Mouse (Mus musculus): ENCODE data around the gene Slc2a13.

The Slc2a13 gene

DNA sequence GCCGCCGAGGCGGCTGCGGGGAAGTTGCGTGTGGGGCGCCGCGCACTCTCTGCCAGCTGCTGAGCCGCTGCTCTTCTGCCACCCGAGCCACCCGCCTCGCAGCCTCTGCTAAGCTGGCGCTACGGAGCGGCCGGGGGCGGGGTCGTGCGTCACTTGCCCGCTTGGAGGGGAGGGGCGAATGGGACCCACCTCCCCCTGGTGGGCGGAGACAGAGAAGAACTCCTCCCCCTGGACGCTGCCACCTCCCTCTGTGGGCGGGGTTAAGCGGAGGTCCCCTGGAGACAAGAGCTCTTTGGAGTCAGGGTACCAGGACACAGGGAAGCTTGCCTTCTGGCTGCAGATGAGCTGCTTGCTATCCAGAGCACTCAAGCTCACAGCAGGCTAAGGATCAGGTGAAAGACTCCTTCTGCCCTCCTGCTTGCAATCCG lies at the start of gene Slc2a13:
Slc2a13 (minus strand) TSS at position 151 of the 428 bp plus-strand sequence.
- peak; percentile 80 for DNase-seq (ENCODE audit: low read depth, low spot score)

DNA sequence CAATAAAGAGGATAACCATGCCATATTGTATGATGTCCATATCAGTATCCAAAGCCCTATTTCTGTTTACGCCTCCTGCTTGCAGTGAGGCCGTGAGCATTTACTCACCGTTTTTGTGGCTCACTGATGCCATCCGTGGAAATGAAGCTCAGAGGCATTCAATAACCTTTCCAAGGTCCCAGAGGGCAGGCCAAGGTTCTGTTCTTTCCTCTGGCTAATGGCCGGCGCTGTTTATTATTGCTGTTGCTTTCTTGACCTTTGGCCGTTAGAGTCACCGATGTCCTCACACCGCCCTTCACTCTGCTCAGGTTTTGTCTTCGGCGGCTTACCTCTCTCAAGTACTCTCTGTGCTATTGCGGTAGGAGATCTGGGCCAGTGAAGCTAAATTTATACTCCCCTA lies 43.0 kb upstream of the Slc2a13 start:
- no peak for DNase-seq (ENCODE audit: low read depth, low spot score)

DNA sequence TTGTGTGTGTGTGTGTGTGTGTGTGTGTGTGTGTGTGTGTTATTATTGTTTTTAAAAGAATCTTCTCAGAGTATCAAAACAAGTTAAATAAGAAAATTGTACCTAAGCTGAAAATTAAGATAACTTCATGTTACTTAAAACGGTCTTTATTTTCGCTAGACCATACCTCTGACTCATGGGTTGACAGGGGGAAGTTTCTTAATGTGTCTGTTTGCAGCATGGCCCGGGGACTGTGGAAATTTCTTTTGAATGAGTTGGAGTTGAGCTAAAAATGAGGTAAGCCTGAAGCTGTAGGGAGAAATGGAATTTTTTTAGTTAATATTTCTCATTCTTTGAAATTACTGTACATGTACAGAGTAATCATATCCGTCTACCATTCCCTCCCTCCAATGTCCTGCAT lies 42.5 kb upstream of the Slc2a13 start:
- DNase-seq (ENCODE audit: low read depth, low spot score): no peak

DNA sequence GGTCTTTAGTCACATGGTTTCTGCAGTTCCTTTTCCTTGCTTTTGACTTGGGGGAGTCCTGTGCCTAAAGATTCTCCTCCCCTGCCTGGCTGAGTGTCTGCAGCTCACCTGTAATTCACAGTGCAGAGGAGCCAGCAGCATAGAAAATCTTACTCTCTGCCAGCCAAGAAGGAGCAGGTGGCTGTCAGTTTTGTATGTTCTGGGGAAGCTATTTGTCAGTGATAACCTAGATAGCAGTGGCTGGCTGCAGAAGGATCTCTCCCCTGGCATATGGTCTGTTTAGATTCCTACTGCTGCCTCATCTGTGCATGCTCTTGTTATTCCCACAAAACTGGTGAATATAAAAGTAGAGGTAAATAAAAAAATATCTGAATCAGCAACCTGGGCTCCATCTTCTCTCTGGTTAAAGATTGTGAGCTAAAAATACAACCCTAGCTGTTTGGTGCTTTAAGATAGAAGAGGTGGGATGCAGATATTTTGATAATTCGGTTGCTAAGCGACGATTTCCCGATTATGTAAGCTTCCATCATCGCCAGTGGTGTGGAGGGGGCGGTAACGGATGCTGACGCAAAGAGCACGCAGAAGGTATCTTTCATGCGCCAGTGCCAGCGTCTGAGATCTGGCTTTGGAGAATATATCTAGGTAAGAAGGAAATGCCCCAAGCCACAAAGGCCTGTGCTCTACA lies 41.1 kb upstream of the Slc2a13 start:
- DNase-seq (ENCODE audit: low read depth, low spot score): no peak

DNA sequence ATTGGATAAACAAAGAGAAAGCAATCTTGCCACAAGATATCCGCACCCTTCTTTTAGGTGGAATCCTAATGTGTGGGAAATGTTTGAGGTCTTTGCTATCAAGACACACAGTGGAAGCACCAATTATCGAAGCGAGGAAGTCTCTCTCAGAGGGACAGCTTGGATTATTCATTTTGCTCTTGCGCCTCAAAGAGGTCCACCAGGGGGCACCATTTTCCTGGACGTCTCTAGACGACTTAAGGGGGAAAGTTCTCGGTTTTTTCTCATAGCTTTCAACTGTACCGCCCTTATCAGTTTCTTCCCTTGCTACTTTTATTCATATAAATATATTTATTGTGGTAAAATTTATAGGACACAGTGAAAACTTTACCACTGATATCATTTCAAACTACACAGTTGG lies 36.7 kb upstream of the Slc2a13 start:
- peak; percentile 29 for DNase-seq (ENCODE audit: low read depth, low spot score)

DNA sequence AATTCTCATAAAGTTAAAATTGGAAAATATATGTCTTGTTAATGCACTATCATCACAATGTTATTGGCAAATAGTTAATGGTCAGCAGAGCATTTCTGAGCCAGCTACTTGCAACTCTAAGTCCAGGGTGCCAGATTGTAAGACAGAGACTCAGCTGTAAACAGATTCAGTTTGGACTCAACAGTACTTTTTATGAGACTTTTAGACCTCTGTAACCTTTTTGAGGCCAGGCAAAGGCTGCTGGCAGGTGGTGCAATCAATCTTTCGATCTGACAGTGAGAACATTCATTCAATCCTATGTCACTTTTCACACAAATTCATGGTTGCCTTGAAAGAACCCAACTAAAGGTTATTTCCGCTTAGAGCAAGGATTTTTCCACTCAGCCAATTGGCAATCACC lies 35.8 kb upstream of the Slc2a13 start:
- DNase-seq (ENCODE audit: low read depth, low spot score): no peak

DNA sequence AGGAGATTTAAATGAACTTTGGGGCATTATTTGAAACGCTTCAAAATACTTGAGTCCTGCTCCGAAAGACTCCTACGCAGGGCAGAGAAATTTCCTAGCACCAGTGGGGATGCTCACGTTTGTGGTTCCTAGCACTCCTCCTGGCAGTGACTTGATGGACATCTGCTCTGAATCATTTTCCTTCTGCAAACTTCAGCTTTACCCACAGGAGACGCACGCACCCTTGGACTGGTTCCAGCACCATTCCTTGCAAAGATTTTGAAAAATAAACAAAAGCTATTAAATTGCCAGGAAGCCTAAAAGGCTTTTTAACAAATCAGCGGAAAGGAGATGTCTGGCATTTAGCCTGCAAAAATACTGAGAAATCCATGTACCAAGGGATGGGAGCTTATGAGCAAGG lies 28.1 kb upstream of the Slc2a13 start:
- no peak for DNase-seq (ENCODE audit: low read depth, low spot score)

DNA sequence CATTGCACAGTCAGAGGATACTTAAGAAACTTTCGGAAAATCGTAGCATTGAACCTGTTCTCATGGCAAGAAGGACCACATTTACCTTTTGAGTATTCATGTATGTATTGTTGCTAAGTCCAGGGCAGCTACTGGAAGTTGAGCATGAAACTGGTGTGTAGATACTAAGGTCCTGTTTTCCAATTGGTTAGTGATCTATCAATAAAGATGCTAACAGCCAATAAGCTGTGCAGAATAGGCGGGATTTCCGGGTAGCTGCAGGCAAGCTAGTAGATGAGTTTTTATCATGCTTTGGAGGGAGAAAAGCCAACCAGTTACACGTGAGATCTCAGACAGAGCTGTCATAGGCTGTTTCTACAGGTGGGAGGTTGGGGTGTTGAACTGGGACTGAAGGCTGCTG lies 24.2 kb upstream of the Slc2a13 start:
- no peak for DNase-seq (ENCODE audit: low read depth, low spot score)

DNA sequence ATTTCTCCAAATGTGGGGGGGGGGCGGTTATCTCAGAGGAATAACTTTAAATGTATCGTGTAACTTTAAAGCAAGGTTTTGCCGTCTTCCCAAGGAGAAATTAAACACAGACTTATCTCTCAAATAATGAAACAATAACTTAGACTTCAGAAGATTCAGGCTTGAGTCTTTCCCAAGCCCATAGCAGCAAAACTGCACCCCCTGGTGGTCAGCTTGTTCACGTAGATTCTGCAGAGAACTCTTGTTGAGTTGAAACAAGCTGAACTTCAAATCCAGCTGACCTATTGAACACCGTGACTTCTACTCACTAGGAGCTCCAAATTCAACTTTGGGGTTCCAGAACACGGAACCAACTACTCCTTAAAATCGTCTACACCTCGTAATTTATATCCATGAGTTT lies 1.4 kb upstream of the Slc2a13 start:
- DNase-seq (ENCODE audit: low read depth, low spot score): peak; percentile 57

DNA sequence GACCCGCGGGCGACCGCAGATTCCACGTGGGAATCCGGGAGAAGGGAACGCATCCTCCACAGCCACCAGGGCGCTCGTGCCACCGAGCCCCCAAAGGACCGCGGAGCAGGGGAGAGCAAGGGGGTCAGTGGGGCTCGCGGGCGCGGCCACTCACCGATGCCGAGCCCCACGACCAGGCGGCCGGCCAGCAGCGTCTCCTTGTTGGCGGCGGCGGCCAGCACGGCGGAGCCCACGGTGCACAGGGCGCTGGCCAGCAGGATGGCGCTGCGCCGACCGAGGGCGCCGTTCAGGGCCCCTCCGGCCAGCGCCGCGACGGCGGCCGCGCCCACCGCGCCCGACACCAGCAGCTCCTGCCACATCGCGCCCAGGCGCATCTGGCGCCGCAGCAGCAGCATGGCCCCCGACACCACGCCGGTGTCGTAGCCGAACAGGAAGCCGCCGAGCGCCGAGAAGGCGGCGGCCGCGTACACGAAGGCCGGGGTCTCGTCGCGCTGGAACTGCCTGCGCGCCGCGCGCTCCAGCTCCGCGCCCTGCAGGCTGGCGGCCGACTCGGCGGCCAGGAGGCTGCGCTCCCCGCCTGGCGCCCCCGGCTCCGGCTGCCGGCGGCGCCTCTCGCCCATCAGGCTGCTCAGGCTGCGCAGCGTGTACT lies 516 bp downstream of the Slc2a13 start:
- no peak for DNase-seq (ENCODE audit: low read depth, low spot score)

DNA sequence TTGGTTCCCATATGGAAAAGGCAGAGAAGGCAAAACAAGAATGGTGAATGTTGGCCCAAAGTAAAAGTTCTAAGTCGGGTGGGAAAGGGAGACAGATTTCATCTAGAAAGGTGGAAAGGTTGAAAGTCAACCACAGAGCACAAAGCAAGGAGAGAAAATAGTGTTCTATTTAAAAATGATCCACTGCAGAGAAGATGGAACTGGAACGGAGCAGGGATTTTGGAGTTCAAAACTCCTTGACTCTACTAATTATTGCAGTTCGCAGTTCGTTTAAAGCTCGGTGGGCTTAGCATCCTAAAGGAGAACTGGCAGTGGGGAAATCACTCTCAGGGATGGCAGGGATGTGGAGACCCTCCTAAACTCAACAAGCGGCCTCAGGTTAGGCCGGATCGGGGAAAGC lies 1.1 kb downstream of the Slc2a13 start:
- DNase-seq (ENCODE audit: low read depth, low spot score): no peak

DNA sequence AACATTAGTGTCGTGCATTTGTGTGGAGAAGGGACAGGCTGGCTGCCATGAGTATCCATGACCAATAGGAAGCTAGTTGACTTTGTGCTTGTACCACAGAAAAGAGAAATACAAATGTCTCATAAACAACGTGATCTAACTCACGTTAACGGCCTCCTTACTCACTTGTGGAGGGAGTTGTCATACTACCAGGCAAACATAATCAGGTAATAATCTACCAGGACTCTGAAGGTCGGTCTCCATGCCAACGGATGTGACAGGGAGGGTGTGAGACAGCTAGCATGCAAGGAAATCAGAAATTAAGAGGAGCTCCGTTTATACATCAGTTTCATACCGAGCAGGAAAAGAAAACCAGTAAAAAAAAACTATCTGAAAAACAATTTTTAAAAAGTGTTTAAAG lies 6.3 kb downstream of the Slc2a13 start:
- no peak for DNase-seq (ENCODE audit: low read depth, low spot score)

DNA sequence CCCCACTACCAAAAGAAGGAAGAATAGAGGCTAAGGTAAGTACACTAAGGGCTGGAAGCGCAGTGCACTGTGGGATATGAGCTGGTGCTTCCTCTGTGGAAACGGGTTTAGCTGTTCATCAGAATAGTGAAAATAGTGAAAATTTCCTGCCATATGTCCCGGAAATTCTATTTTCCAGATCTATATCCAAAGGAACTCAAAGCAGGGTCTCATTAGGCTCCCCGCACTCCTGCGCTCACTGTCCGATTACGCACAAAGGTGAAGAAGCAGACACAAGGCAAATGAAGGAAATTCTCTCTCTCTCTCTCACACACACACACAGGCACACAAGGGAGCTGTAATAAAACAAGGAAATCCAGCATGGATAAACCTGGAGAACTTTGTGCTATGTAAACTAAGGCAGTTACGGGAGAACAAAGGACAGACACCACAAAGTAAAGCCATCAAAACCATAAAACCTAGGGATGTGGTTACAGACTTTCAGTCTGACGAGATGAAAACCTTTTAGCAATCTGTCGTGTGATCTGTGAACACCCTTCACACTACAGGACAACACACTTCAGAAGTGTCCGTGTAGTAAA lies 7.9 kb downstream of the Slc2a13 start:
- DNase-seq (ENCODE audit: low read depth, low spot score): no peak

DNA sequence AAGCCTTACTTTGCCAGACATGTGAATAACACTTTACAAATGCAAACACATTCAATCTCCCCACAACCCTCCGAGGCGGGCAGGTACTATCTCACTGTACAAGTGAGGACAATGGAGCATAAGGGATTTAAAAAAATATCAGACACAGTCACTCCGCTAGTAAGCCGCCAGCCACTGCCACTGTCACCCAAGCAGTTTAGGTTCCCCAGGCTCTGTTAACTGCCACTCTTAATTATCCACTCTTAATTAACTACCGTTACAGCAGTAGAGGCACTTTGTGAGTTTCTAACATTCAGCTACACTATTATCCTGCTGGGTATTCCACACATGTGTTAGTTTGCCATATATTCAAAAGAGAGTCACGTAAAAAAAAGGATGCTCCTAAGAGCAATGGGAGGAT lies 11.3 kb downstream of the Slc2a13 start:
- DNase-seq (ENCODE audit: low read depth, low spot score): no peak

DNA sequence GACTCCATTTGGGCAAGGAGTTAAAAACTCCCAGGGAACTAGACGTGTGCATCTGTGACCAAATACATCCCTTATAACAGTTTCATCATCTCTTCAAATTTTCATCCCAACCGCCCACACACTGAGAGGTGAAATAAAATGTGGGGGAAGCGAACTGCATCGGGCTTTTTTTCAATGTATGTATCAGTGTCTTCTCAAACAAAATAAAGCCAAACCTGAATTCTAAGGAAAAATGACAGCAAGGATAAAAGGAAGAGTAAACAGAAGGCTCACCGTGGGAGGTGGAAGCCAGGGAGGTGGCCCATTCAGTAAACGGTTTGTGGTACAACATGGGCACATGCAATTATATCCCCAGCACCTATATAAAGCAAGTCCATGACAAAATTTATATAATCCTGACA lies 17.7 kb downstream of the Slc2a13 start:
- DNase-seq (ENCODE audit: low read depth, low spot score): no peak

DNA sequence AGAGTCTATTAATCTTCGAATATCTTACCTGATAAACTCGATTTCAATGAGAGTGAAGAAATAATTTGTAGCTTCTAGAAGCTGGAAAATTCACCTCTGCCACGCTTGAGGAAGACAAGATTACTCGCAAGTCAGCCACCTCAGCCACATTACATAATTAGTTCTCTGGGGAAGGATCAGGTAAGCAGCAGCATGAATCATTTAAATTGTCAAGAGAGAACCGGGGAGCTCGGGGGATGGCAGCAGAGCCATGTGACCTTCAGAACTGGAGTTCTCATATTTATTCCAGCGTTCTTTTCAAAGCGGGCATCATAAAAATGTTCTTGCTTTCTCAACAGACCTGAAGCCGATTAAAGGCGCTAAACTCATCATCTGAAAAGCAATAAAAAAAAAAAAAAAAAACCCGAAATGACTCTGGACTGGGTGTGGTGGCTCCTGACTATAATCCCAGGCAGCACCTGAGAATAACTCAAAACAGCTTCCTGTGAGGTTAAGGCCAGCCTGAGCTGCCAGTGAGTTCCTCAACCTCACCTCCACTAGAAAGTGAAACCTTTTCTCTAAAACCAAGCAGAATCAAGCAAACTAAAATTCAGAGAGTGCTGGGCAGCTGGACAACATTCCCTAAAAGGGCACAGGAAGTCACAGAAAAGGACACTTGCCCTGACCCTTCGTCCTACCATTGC lies 24.3 kb downstream of the Slc2a13 start:
- no peak for DNase-seq (ENCODE audit: low read depth, low spot score)

DNA sequence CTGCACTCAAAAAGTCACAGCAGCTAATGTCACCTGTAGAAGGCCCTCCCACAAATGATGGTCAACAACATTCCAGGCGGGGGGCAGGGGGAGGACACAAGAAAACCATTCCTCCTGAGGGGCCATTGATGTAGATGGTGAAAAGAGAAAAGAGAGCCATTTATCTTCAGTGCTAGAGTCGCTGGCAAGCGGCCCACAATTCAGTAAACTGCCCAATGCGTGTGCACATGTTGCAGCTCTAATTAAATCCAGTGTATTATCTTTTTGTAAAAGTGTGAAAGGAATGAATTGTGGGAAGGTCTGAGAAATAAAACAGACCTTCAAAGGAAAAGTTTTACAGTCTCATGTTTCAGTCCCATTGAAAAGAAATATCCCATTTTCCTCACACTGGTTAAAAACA lies 28.5 kb downstream of the Slc2a13 start:
- DNase-seq (ENCODE audit: low read depth, low spot score): no peak

DNA sequence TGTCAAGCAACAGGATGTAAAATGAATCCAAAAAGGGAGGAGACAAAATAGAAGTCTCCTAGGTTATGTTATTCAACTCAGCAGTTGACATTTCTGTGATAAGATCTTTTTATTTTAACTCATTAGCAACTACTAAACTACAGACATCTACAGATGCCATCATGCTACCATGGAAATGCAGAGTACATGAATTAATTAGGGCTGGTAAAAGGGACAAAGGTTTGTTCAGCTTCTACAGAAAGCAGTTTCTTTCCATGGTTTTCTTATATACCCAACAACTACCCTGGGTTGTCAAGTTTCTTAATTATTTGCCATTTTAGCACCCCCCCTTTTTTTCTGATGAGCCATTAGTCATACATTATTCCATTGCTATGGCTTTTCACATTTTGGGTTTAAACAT lies 34.6 kb downstream of the Slc2a13 start:
- no peak for DNase-seq (ENCODE audit: low read depth, low spot score)

DNA sequence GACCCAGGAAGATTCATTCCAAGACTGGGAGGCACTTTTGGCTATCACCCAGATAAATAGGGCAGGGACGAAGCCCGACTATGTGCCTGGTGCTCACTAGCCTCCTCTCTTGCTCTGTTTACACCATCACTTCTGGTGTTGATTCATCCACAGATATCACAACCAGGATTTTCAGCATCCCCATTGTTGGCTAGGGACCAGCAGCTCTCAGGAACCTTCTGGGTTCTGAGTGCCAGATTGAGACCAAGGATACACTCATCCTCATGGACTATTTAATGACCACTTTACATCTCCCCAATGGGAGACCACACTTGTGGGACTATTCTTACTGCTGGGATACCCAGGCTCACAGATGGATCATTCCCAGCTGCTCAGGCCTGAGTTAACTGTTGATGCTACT lies 46.2 kb downstream of the Slc2a13 start:
- no peak for DNase-seq (ENCODE audit: low read depth, low spot score)

DNA sequence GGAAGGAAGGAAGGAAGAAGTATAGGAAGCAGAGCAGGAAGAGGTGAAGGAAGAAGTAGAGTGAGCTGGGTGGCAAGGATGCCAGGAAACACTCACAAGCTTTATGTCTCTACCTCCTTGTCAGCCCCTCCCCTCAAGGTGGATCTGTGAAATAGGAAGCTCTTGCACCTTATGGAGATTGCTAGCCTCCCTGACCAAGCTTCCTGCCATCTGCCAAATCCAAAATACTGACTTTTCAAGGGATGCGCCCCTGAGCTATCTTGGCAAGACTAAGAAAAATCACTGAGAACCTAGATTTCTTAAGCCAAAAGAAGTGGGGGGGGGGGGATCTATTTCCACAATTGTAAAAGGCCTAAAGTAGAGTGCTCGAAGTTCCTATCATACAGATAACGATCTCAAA lies 46.9 kb downstream of the Slc2a13 start:
- DNase-seq (ENCODE audit: low read depth, low spot score): no peak

DNA sequence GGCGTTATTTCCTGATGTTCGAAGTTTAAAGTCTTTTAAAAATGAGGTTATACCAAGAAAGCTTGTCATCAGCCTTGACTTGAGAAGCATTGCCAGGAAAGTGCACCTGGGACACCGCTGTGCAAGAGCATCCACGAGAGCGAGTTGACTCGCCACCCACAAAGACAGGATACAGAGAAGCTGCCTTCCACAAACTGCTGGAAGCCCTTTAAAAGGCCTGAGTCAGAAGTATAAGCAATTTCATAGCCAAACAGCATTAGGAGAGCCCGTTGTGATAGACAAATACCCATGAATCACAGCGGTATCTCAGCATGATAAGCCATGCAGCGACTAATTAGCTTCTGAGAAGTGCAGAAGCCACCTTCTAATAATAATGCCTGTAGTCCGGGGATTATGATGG lies 48.6 kb downstream of the Slc2a13 start:
- no peak for DNase-seq (ENCODE audit: low read depth, low spot score)

DNA sequence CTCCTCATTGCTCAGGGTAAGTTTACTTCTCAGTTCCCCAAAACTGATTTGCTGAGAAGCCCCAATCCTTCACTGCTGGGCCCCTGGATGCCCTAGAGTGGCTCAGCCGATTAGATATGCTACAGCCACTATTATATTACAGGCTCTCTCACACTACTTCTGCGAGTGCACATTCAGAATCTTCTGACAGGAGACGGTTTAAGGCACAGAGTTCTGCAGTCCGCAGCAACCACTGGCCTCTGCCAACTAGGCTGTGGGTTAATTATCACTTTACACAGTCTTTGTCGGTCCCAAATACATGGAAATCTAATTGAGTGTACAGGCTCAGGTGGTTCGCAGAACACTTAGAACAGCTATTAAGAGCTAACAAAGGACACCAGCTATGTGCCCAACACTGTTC lies 69.8 kb downstream of the Slc2a13 start:
- DNase-seq (ENCODE audit: low read depth, low spot score): no peak

DNA sequence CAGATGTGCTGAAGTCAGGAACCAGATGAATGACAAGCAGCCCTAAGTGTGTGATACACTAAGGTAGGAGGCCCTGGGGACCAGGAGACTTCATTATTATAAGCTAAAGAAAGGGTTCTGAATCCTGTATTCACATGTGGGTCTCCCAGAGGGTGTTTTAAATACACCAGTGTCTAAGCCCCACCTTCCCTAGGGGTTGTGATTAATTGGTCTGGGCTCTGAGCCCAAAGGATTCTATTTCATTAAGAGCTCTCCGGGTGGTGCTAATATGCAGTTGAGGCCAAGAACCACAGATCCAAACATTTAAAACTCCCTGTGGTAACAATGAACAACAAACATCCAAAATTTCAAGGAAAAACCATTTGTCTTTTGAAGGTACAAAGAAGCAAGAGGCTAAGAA lies 70.4 kb downstream of the Slc2a13 start:
- no peak for DNase-seq (ENCODE audit: low read depth, low spot score)
